Mouse (Mus musculus) inflammation-experienced regulatory T-cells, adult 6 months (primary cell): ENCODE measurements at regions not wholly inside any gene's neighbourhood (a gene's known extent, or its start where the extent isn't known, plus 50 kb on each side); places are given as distances from the start of the nearest gene placed in this dataset.

Experiments used
- ATAC-seq: one replicate; pipeline ENCODE4 v1.8.0; 2017

DNA sequence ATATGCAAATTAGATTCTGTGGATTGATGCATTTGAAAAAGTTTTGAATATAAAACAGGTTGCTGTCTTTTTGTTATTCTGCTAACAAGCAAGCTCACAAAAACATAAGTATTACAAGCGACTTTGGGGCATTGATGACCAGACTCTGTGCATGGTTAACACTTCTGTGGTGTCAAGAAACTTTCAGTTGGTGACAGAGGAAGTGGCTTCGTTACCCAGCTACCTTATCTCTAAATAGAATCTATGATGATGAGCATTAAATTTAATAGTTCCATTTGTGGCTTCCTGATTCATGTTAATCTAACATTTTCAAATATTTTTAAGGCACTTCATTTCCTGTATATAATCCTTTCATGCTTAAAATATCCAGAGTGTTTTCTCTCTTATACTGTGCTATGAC lies 100.8 kb downstream of the Tm2d1 start:
- peak; percentile 93 for ATAC-seq

DNA sequence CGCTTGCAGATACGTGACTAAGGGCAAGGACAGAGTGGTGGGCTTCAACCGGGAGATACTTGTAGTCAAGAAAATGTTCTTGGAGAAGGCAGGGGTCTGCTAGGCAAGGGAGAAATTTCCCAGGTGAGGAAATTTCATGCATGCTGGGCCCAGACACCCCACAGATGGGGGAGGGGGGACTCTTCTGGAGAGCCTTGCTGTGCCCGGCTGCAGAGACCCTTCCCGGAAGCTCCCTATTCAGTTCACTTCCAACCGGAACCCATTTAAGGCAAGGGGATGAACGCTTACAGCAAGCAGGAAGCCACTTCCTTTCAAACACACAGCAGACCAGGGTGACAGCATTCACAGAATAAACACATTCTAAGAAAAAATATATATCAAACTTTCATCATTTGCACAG lies 124.8 kb downstream of the Tm2d1 start:
- ATAC-seq: no peak

- no peak for ATAC-seq
These were observed 125.4 kb downstream of the Tm2d1 start for GRCm38 (mm10) chr4:98257711-98258110.

GRCm38 (mm10) chr4:98254856-98255853 lies 128.0 kb downstream of the Tm2d1 start:
- ATAC-seq: peak; percentile 84

GRCm38 (mm10) chr4:98243941-98244929 lies 138.9 kb downstream of the Tm2d1 start:
- peak; percentile 71 for ATAC-seq

GRCm38 (mm10) chr4:98243502-98243901 lies 139.6 kb downstream of the Tm2d1 start:
- ATAC-seq: peak; percentile 87

GRCm38 (mm10) chr4:98241921-98242320 lies 141.2 kb downstream of the Tm2d1 start:
- no peak for ATAC-seq

DNA sequence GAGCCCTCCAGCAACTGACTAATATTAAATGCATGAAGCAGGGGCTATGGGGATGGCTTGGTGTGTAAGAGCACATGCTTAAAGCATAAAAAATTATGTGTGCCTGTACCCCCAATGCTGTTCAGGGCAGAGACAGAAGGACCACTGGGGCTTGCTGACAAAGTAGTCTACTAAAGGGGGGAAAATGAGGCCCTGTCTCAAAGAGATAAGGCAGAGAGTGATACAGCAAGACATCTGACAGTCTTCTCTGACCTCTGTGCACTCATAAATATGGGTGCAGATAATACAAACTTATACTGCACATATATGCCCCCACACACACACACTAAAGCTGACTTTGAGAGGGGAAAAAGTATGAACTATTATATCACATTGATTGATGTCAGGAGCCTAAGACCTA lies 142.8 kb downstream of the Tm2d1 start:
- no peak for ATAC-seq

DNA sequence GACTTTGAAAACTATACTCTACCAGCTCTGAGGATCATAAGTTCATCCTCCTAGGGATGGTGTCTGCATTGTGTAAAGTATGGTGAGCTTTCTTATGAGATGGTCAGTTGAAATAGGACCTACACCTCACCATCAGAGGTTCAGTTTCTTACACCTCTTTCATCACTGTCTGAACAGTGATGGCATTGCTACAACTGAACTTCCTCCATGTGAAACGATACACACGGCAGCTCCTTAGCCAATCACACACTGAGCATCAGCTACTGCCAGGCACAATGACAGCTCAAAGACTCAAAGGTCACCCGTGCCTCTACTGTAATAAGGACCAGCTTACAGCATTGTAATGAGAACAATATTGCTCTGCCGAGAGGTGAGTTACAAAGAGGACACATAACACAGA lies 145.0 kb downstream of the Tm2d1 start:
- ATAC-seq: no peak

- no peak for ATAC-seq
These were observed 145.6 kb downstream of the Tm2d1 start for GRCm38 (mm10) chr4:98237475-98237874.

DNA sequence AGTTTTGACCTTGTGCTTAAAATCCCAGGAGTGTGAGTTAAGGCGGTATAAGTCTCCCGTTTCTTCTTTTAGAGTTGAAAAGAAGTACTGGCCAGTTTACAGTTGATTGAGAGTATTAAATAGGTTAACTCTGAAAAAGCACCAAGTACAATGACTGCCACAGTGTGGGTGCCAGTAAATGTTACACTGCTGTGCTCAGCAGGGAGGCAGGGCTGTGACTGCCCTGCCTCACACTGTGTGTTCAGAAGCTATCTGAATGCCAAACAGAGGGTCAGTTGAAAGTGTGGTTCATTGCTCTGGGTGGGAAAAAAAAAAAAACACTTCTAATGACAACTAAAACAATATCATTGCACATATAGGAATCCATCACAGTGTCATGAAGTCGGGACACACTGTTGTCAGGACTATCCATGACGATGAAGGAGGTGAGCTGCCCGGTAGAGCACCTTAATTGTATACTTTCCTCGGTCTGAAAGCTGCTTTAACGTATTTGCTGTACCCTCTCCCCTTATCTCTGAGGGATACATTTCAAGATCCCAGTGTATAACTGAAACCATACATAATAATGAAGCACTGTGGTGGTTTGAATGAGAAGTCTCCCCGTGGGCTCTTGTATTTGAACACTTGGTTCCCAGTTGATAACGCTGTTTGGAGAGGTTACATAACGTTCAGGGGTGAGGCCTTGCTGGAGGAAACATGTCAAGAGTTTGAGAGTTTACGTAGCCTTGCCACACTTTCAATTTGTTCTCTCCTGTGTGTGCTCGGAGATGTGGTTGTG lies 146.9 kb downstream of the Tm2d1 start:
- ATAC-seq: no peak

DNA sequence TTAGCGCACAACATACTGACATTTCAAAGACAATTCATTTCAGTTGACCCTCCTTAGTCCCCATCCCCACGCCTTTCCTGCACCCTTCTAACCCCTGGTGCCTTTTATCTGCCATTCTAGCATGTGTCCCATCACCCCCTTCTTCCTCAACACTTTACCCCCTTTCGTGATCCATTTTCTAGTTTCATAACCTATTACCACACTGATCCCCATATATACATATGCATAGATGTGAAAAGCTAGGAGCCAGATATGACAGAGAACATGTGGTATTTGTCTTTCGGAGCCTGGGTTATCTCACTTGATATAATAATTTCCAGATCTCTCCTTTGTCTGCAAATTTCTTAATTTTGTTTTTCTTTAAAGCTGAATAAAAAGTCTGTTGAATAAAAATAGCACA lies 154.9 kb downstream of the Tm2d1 start:
- ATAC-seq: no peak

GRCm38 (mm10) chr4:98224366-98224765 lies 158.7 kb downstream of the Tm2d1 start:
- no peak for ATAC-seq

DNA sequence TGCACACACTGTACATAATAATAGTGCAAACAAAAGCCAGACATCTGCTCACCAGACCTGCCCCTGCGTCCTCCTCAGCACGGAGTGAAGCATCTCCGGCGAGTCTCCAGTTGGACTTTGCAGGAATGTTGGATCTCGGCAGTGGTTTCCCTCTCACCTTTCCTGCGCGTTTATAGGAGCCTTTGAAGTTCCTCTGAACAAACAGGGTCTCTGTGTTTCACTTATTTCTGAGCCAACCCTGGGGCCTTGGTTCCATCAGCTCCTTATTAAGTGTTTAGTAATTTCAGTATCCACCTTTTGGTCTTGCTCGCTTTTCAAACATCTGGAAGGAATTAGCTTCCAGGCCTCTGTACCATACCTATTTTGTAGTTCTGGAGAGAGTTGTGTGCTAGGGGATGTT lies 159.7 kb downstream of the Tm2d1 start:
- no peak for ATAC-seq

GRCm38 (mm10) chr4:98221566-98221965 lies 161.5 kb downstream of the Tm2d1 start:
- no peak for ATAC-seq

GRCm38 (mm10) chr4:98215218-98215617 lies 167.9 kb downstream of the Tm2d1 start:
- no peak for ATAC-seq

DNA sequence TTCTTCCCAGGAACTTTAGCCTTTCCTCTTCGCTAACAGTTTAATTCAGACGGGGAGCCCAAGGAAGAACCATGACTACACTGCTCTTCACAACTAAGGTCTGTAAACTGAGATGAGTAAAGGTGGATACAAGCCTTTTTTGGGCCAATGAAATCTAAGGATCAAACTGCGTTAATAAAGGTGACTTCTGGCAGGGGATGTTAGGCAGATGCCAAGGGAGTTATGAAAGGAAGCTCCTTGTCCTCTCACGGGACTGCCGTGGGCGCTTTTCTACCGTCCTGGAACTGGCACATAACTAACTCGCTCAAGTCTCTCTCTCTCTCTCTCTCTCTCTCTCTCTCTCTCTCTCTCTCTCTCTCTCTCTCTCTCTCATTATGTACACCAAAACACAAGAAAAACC lies 175.7 kb downstream of the Tm2d1 start:
- no peak for ATAC-seq

DNA sequence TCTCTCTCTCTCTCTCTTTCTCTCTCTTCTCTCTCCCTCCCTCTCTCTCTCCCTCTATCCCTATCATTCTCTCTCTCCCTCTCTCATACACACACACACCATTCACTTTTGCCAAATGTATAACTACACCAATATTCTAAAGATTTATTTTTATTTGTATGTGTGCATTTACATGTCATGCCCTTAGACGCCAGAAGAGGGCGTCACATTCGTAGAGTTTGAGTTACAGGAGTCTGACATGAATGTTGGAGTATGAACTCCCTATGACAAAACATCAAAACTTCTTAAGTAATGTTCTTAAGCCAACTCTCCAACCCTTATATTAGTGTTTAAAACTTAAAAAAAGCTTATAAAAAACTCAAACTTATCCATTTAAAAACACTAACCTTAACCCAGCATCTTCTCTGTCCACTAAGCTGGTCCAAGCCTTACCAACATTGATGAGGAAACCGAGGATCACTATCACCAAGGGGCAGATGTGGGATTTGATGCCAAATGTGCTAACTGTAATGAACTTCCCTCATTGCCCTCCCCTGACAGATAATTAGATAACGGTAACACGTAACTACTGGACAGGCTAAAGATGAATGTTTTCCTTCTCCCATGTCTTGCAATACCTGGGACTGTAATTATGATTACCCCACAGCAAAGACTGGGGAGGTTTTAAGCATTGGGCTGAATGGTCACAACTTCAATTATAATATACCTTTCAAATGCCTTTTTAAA lies 176.7 kb downstream of the Tm2d1 start:
- ATAC-seq: no peak

GRCm38 (mm10) chr4:98203129-98203528 lies 180.0 kb downstream of the Tm2d1 start:
- ATAC-seq: no peak

DNA sequence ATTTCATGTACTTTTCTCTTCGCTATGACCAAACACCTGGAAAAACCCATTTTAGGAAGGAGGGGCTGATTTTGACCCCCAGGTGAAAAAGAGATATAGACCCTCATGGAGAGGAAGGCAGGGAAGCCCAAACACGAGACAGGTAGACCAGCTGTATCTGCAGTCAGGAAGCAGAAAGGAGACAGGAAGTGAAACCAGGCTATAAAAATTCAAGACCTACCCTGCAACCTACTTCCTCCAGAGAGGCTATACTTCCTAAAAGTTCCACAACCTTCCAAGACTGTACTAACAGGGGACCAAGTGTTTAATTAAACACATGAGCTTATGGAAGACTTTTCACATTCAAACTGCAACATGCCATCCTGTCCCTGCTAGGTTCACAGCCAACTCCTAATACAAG lies 180.9 kb downstream of the Tm2d1 start:
- no peak for ATAC-seq

GRCm38 (mm10) chr4:98201102-98201501 lies 182.0 kb downstream of the Tm2d1 start:
- ATAC-seq: no peak

- ATAC-seq: no peak
These were observed 182.4 kb downstream of the Tm2d1 start for GRCm38 (mm10) chr4:98200701-98201100.
